Mouse (Mus musculus) liver, embryonic 15.5 days (tissue): ENCODE measurements at regions not wholly inside any gene's neighbourhood (a gene's known extent, or its start where the extent isn't known, plus 50 kb on each side); places are given as distances from the start of the nearest gene placed in this dataset.

Experiments
- ATAC-seq: fragments of 200-750 bp; cut with Nextera tagmentation; 2 replicates; pipeline ENCODE4 v1.8.0; 2017; ENCODE audit warnings: moderate number of reproducible peaks, mild to moderate bottlenecking, moderate library complexity; ENCODE audit not compliant: insufficient read depth
- H3K27ac ChIP-seq: fragments of 300-500 bp; sonication (generic); replicated peaks from 2 replicates; pipeline ENCODE4 v1.5.1; 2015; ENCODE audit warnings: mild to moderate bottlenecking, inconsistent platforms
- H3K27me3 ChIP-seq: fragments of 300-500 bp; sonication (generic); 2 replicates; pipeline ENCODE4 v1.6.1; 2015; ENCODE audit warnings: mild to moderate bottlenecking, inconsistent platforms
- H3K36me3 ChIP-seq: fragments of 300-500 bp; sonication (generic); replicated peaks from 2 replicates; pipeline ENCODE4 v1.6.1; 2015; ENCODE audit warnings: moderate library complexity, mild to moderate bottlenecking, inconsistent platforms
- H3K4me1 ChIP-seq: fragments of 300-500 bp; sonication (generic); replicated peaks from 2 replicates; pipeline ENCODE4 v1.6.1; 2015; ENCODE audit warnings: inconsistent platforms
- H3K4me2 ChIP-seq: fragments of 300-500 bp; sonication (generic); 2 replicates; pipeline ENCODE4 v1.6.1; 2015; ENCODE audit warnings: moderate library complexity, mild to moderate bottlenecking, inconsistent platforms
- H3K4me3 ChIP-seq: fragments of 300-500 bp; sonication (generic); replicated peaks from 2 replicates; pipeline ENCODE4 v1.5.1; 2015; ENCODE audit warnings: mild to moderate bottlenecking, inconsistent platforms
- H3K9ac ChIP-seq: fragments of 300-500 bp; sonication (generic); 2 replicates; pipeline ENCODE4 v1.6.1; 2015; ENCODE audit warnings: moderate library complexity, mild to moderate bottlenecking, inconsistent platforms
- H3K9me3 ChIP-seq: fragments of 300-500 bp; sonication (generic); replicated peaks from 2 replicates; pipeline ENCODE4 v1.6.1; 2016; ENCODE audit warnings: inconsistent platforms
- WGBS: fragments of 180-500 bp; shearing (Covaris S2); methylation state at CpG from one replicate; pipeline ENCODE4 v1.1.7; 2015; ENCODE audit warnings: mixed read lengths; ENCODE audit not compliant: insufficient replicate concordance; 5-methylcytosine and 5-hydroxymethylcytosine counted together

- ATAC-seq, result no peak
- Histone ChIP-seq H3K4me3 (no peak overlapping the region), H3K27me3 (no peaks in the 10 kb centered on the region), H3K36me3 (no peaks in the 10 kb centered on the region), H3K27ac (no peak overlapping the region), H3K4me2 (no peak overlapping the region), H3K9me3 (no peaks in the 10 kb centered on the region), H3K9ac (no peak overlapping the region), H3K4me1 (no peaks in the 10 kb centered on the region)
- WGBS, result 71% methylated on average over 5 of the region's 5 CpGs
Observed at GRCm38 (mm10) chr10:126788277-126788676, 112.9 kb downstream of the Atp23 start.

- H3K36me3 ChIP-seq, result no peaks in the 10 kb centered on the region
- H3K27ac ChIP-seq, result no peak overlapping the region
- no peak overlapping the region for H3K4me3 ChIP-seq
- H3K4me1 ChIP-seq, result no peaks in the 10 kb centered on the region
- H3K4me2 ChIP-seq, result no peak overlapping the region
- H3K27me3 ChIP-seq, result no peaks in the 10 kb centered on the region
- 73% methylated on average over 8 of the region's 8 CpGs for WGBS
- no peak overlapping the region for H3K9ac ChIP-seq
- ATAC-seq, result no peak
- no peaks in the 10 kb centered on the region for H3K9me3 ChIP-seq
Observed at GRCm38 (mm10) chr10:126783161-126783560, 118.0 kb downstream of the Atp23 start.

- H3K9ac ChIP-seq, result no peak overlapping the region
- 55% methylated on average over 3 of the region's 3 CpGs for WGBS
- ATAC-seq, result no peak
- no peaks in the 10 kb centered on the region for H3K36me3 ChIP-seq
- no peak overlapping the region for H3K4me3 ChIP-seq
- H3K4me1 ChIP-seq, result no peaks in the 10 kb centered on the region
- H3K27me3 ChIP-seq, result no peaks in the 10 kb centered on the region
- H3K4me2 ChIP-seq, result no peak overlapping the region
- H3K27ac ChIP-seq, result no peak overlapping the region
- no peaks in the 10 kb centered on the region for H3K9me3 ChIP-seq
Observed at GRCm38 (mm10) chr10:126776603-126777002, 124.6 kb downstream of the Atp23 start.

- no peak overlapping the region for H3K9ac ChIP-seq
- H3K4me2 ChIP-seq, result no peak overlapping the region
- no peaks in the 10 kb centered on the region for H3K9me3 ChIP-seq
- 73% methylated on average over 13 of the region's 13 CpGs for WGBS
- no peaks in the 10 kb centered on the region for H3K27me3 ChIP-seq
- no peaks in the 10 kb centered on the region for H3K36me3 ChIP-seq
- no peak for ATAC-seq
- H3K4me1 ChIP-seq, result no peaks in the 10 kb centered on the region
- H3K4me3 ChIP-seq, result no peak overlapping the region
- H3K27ac ChIP-seq, result no peak overlapping the region
Observed at GRCm38 (mm10) chr10:126775946-126776345, 125.2 kb downstream of the Atp23 start.

GRCm38 (mm10) chr10:126770446-126771020 lies 130.6 kb downstream of the Atp23 start:
- H3K4me3 ChIP-seq, result no peak overlapping the region

GRCm38 (mm10) chr10:126765648-126766047 lies 135.5 kb downstream of the Atp23 start:
- Histone ChIP-seq H3K4me3 (no peak overlapping the region), H3K9ac (no peak overlapping the region), H3K27ac (no peak overlapping the region), H3K4me2 (no peak overlapping the region), H3K27me3 (no peaks in the 10 kb centered on the region), H3K4me1 (no peaks in the 10 kb centered on the region), H3K36me3 (no peaks in the 10 kb centered on the region), H3K9me3 (no peaks in the 10 kb centered on the region)
- ATAC-seq, result no peak
- 42% methylated on average over 2 of the region's 2 CpGs for WGBS

More at GRCm38 (mm10) chr10:126770446-126771020, 130.6 kb downstream of the Atp23 start:
- Histone ChIP-seq H3K36me3 (no peaks in the 10 kb centered on the region), H3K9ac (no peak overlapping the region), H3K4me1 (no peaks in the 10 kb centered on the region), H3K9me3 (no peaks in the 10 kb centered on the region), H3K27ac (no peak overlapping the region), H3K27me3 (no peaks in the 10 kb centered on the region), H3K4me2 (no peak overlapping the region)
- WGBS, result 52% methylated on average over 6 of the region's 6 CpGs
- ATAC-seq, result no peak

GRCm38 (mm10) chr10:126764740-126765139 lies 136.4 kb downstream of the Atp23 start:
- Histone ChIP-seq H3K27ac (no peak overlapping the region), H3K9me3 (no peaks in the 10 kb centered on the region), H3K36me3 (no peaks in the 10 kb centered on the region), H3K4me2 (no peak overlapping the region), H3K27me3 (no peaks in the 10 kb centered on the region), H3K4me3 (no peak overlapping the region), H3K9ac (no peak overlapping the region), H3K4me1 (no peaks in the 10 kb centered on the region)
- no peak for ATAC-seq
- WGBS, result 64% methylated on average over 8 of the region's 8 CpGs

GRCm38 (mm10) chr10:126763976-126764375 lies 137.2 kb downstream of the Atp23 start:
- no peaks in the 10 kb centered on the region for H3K36me3 ChIP-seq
- WGBS, result 60% methylated on average over 5 of the region's 5 CpGs

GRCm38 (mm10) chr10:126758682-126759081 lies 142.5 kb downstream of the Atp23 start:
- Histone ChIP-seq H3K4me1 (no peaks in the 10 kb centered on the region), H3K4me3 (no peak overlapping the region), H3K27me3 (no peaks in the 10 kb centered on the region), H3K36me3 (no peaks in the 10 kb centered on the region), H3K9ac (no peak overlapping the region), H3K9me3 (no peaks in the 10 kb centered on the region), H3K27ac (no peak overlapping the region), H3K4me2 (no peak overlapping the region)
- WGBS, result 70% methylated on average over 7 of the region's 7 CpGs
- no peak for ATAC-seq

More at GRCm38 (mm10) chr10:126763976-126764375, 137.2 kb downstream of the Atp23 start:
- Histone ChIP-seq H3K4me3 (no peak overlapping the region), H3K4me1 (no peaks in the 10 kb centered on the region), H3K27ac (no peak overlapping the region), H3K9me3 (no peaks in the 10 kb centered on the region), H3K9ac (no peak overlapping the region), H3K4me2 (no peak overlapping the region), H3K27me3 (no peaks in the 10 kb centered on the region)
- no peak for ATAC-seq

- Histone ChIP-seq H3K27ac (no peak overlapping the region), H3K36me3 (no peaks in the 10 kb centered on the region), H3K4me3 (no peak overlapping the region), H3K4me2 (no peak overlapping the region), H3K4me1 (no peaks in the 10 kb centered on the region), H3K9ac (no peak overlapping the region), H3K9me3 (no peaks in the 10 kb centered on the region), H3K27me3 (no peaks in the 10 kb centered on the region)
- ATAC-seq, result no peak
- 62% methylated on average over 6 of the region's 6 CpGs for WGBS
Observed at GRCm38 (mm10) chr10:126753201-126753600, 148.0 kb downstream of the Atp23 start.

GRCm38 (mm10) chr10:126752699-126753098 lies 148.5 kb downstream of the Atp23 start:
- H3K4me1 ChIP-seq, result no peaks in the 10 kb centered on the region
- H3K27ac ChIP-seq, result no peak overlapping the region
- H3K9me3 ChIP-seq, result no peaks in the 10 kb centered on the region
- 48% methylated on average over 11 of the region's 11 CpGs for WGBS
- no peak for ATAC-seq
- H3K4me2 ChIP-seq, result no peak overlapping the region
- H3K4me3 ChIP-seq, result no peak overlapping the region
- H3K36me3 ChIP-seq, result no peaks in the 10 kb centered on the region
- H3K9ac ChIP-seq, result no peak overlapping the region
- H3K27me3 ChIP-seq, result no peaks in the 10 kb centered on the region
